Mouse (Mus musculus) C2C12 (cell line): ENCODE measurements around the gene Gm49337.

Experiments
- CTCF ChIP-seq: IDR thresholded peaks from one replicate; pipeline ENCODE4 v1.5.1; 2011; ENCODE audit not compliant: control insufficient read depth, insufficient read depth, insufficient read length
- MAX ChIP-seq: IDR thresholded peaks from one replicate; pipeline ENCODE4 v1.6.1; 2011; ENCODE audit warnings: mild to moderate bottlenecking, control low read depth
- MYOD1 ChIP-seq: IDR thresholded peaks from one replicate; pipeline ENCODE4 v1.6.1; 2011; ENCODE audit warnings: low read depth; ENCODE audit not compliant: control insufficient read depth, insufficient read length
- USF1 ChIP-seq: IDR thresholded peaks from one replicate; pipeline ENCODE4 v1.6.1; 2011; ENCODE audit warnings: low read depth, mild to moderate bottlenecking, control low read depth, moderate library complexity

GRCm38 (mm10) chr4:116243377-116243776, 70.2 kb downstream of the Gm49337 start:
- TF ChIP-seq CTCF (no peak), MAX (no peak), USF1 (no peak), MYOD1 (no peak)
